Mouse (Mus musculus): Measurements from ENCODE around the gene Ccdc18. TPM values are rescaled to one million over a fixed set of nuclear protein-coding genes. Genes with fewer than 3 reads are reported as not detected.
"Not testable (repeated sequence)": the region's sequence is repeated elsewhere in the genome, so short reads cannot be mapped to it uniquely, and the experiment has no call there.

The Ccdc18 gene
- total RNA-seq, 2 experiments from 2014 or later: 0.20 to 0.59 TPM

- DNase-seq: peak in 1 of 2 experiments; percentile 12
Measured at GRCm38 (mm10) chr5:108262722-108263121, 130.0 kb downstream of the Ccdc18 start.

GRCm38 (mm10) chr5:108263785-108264184 is 131.1 kb downstream of the Ccdc18 start:
- not testable (repeated sequence) for DNase-seq

- DNase-seq: no peak
Measured at GRCm38 (mm10) chr5:108266990-108267389, 134.3 kb downstream of the Ccdc18 start.

- peak; percentile 90 to 93 for DNase-seq
Measured at GRCm38 (mm10) chr5:108268127-108269062, 135.7 kb downstream of the Ccdc18 start, which contains the start of gene Dr1. Dr1 (plus strand) TSS chr5:108268897.

GRCm38 (mm10) chr5:108269063-108269810 is 136.6 kb downstream of the Ccdc18 start:
- DNase-seq: no peak

GRCm38 (mm10) chr5:108269811-108270151 is 137.1 kb downstream of the Ccdc18 start:
- DNase-seq: no peak

- DNase-seq: peak in 1 of 2 experiments; percentile 18
Measured at GRCm38 (mm10) chr5:108270415-108270814, 137.7 kb downstream of the Ccdc18 start.

GRCm38 (mm10) chr5:108271345-108271744 is 138.7 kb downstream of the Ccdc18 start:
- DNase-seq: not testable (repeated sequence)

Other genes with a start within 250 kb of the Ccdc18 start
- 10 to 100 TPM; 28.2 to 32.2 TPM for gene Rpl5, start 232.4 kb upstream of the Ccdc18 start, total RNA-seq (2021)
- gene Fam69a, start 145.8 kb upstream of the Ccdc18 start, total RNA-seq (2021): 10 to 100 TPM; 11.7 to 12.5 TPM
- 1 to 10 TPM; 7.8 to 8.6 TPM for gene Mtf2, start 67.2 kb upstream of the Ccdc18 start, total RNA-seq (2021)
- gene Tmed5, start 255 bp upstream of the Ccdc18 start, total RNA-seq (2021): 10 to 100 TPM; 32.0 to 35.7 TPM
- 10 to 100 TPM; 19.3 to 21.5 TPM for gene Dr1, start 136.0 kb downstream of the Ccdc18 start, total RNA-seq (2021)
- 10 to 100 TPM; 10.1 to 12.5 TPM for gene Pigg, start 179.7 kb downstream of the Ccdc18 start, total RNA-seq (2021)
- 1 to 10 TPM; 2.5 to 3.8 TPM for gene Gm42517, start 235.0 kb downstream of the Ccdc18 start, total RNA-seq (2021)

Data from heart, adult 18-20 months (tissue).